ENCODE assay signal across 7 mouse cellular contexts in genomic region chr5:140704378-140705251, GRCm38 (mm10). TPM values are rescaled to one million over a fixed set of nuclear protein-coding genes. Genes with fewer than 3 reads are reported as not detected.
DNase-seq lines count a peak whose midpoint lies in the region; ATAC-seq lines count a peak whose summit lies in the region.

TSS of gene Brat1 (plus strand) at chr5:140705011.

- no peaks in the 10 kb centered on the region for H3K9me3 ChIP-seq in intestine, embryonic 15.5 days
- no peaks in the 10 kb centered on the region for H3K9me3 ChIP-seq in midbrain, embryonic 10.5 days (replicated peaks)

- no peaks in the 10 kb centered on the region for H3K27me3 ChIP-seq in intestine, embryonic 15.5 days (replicated peaks)
- H3K27me3 ChIP-seq in midbrain, embryonic 10.5 days (ENCODE audit: low read depth, poor library complexity, severe bottlenecking), result no peaks in the 10 kb centered on the region

- intact Hi-C loops in gastrocnemius, postnatal 36 days (cut with DNase I), result loop anchor here (10.0 kb wide), 1 partner anchor 380 kb away; the partner anchor contains the start of genes Mad1l1 and Nudt1
- intact Hi-C loops in left cerebral cortex, postnatal 25 days (cut with DNase I), result loop anchor here (2.0 kb wide), 1 partner anchor 56 kb away; the partner anchor contains the start of gene Ttyh3

- peak within 1 kb of the TSS; percentile 74 for H3K9ac ChIP-seq in intestine, embryonic 15.5 days

- H3K4me1 ChIP-seq in intestine, embryonic 15.5 days (replicated peaks), result peaks cover 31% of the 10 kb centered on the region
- peaks cover 52% of the 10 kb centered on the region for H3K4me1 ChIP-seq in midbrain, embryonic 10.5 days

- ATAC-seq in intestine, embryonic 15.5 days, result peak; percentile 91

- H3K36me3 ChIP-seq in intestine, embryonic 15.5 days, result peaks cover 15% of the 10 kb centered on the region; the same call in 1 of the 2 replicates
- H3K36me3 ChIP-seq in midbrain, embryonic 10.5 days, result peaks cover 25% of the 10 kb centered on the region

- H3K4me3 ChIP-seq in intestine, embryonic 15.5 days (replicated peaks), result peak within 1 kb of the TSS; percentile 58
- H3K4me3 ChIP-seq in midbrain, embryonic 10.5 days, result peak within 1 kb of the TSS; percentile 75

- peak within 1 kb of the TSS; percentile 81 for H3K4me2 ChIP-seq in intestine, embryonic 15.5 days (replicated peaks)

- WGBS in intestine, embryonic 15.5 days, result under 1% methylated on average over 69 of the region's 69 CpGs
- WGBS in midbrain, embryonic 10.5 days, result under 1% methylated on average over 69 of the region's 69 CpGs

- peak; percentile 100 for DNase-seq in adrenal gland, adult 2 months
- peak; percentile 100 for DNase-seq in embryo, embryonic 11.5 days (ENCODE audit: low read depth, low spot score)
- DNase-seq in gastrocnemius, postnatal 36 days, result peak; percentile 99 to 100
- DNase-seq in left cerebral cortex, postnatal 25 days (ENCODE audit: low spot score in 2 of 2), result peak; percentile 99 to 100
- peak; percentile 100 for DNase-seq in midbrain, embryonic 10.5 days (ENCODE audit: low spot score)
- peak; percentile 98 for DNase-seq in right cerebral cortex, postnatal 4 days

- peak within 1 kb of the TSS; percentile 91 for H3K27ac ChIP-seq in intestine, embryonic 15.5 days
- H3K27ac ChIP-seq in midbrain, embryonic 10.5 days (replicated peaks), result peak within 1 kb of the TSS; percentile 97

RNA-seq across cellular contexts. Expression of gene Brat1, which starts in this region (rescaled TPM):
- total RNA-seq in adrenal gland, adult 2 months (2021), result 10 to 100 TPM; 16.9 to 18.8 TPM
- 42.9 and 46.4 TPM in 2 replicates for polyA plus RNA-seq in adrenal gland, adult 2 months (2012; rRNA removed)
- total RNA-seq in gastrocnemius, postnatal 36 days (2021), result 1 to 10 TPM; 4.6 to 5.1 TPM
- polyA plus RNA-seq in intestine, embryonic 15.5 days (2015; fragmentation: Nextera tagmentation; extraction: Ambion mirVana), result 18.9 and 20.3 TPM in 2 replicates
- 10 to 100 TPM; 20.5 to 22.4 TPM for total RNA-seq in left cerebral cortex, postnatal 25 days (2021)
- 22.3 and 24.8 TPM in 2 replicates for polyA plus RNA-seq in midbrain, embryonic 10.5 days (2016; fragmentation: Nextera tagmentation; extraction: Ambion mirVana)

Comparison
In these comparisons a context has a peak if more than half of its experiments do, and no peak if none do; other contexts are left out.
1. Peak in every context shown above with its lines: DNase-seq, ATAC-seq, H3K4me3 ChIP-seq and H3K27ac ChIP-seq.